Mouse (Mus musculus) embryonic fibroblast, embryonic 13.5 days (primary cell): Measurements from ENCODE around the gene Msx2.

Experiments used
- CTCF ChIP-seq: IDR thresholded peaks from 2 replicates; pipeline ENCODE4 v1.5.1; 2011; ENCODE audit warnings: mild to moderate bottlenecking, control low read depth, low read length, moderate library complexity, borderline replicate concordance; ENCODE audit not compliant: insufficient read depth
- POLR2A ChIP-seq: IDR thresholded peaks from 2 replicates; pipeline ENCODE4 v1.6.1; 2011; ENCODE audit warnings: low read depth, mild to moderate bottlenecking, control low read depth, low read length, moderate library complexity

- TF ChIP-seq CTCF = no peak
- no peak for TF ChIP-seq POLR2A
These were observed 31.4 kb downstream of the Msx2 start for GRCm38 (mm10) chr13:53441307-53442028.
